Mouse (Mus musculus) heart, postnatal 25 days (tissue): ENCODE measurements around the gene Scaf4. TPM values are rescaled to one million over a fixed set of nuclear protein-coding genes. Genes with fewer than 3 reads are reported as not detected.

Source experiments
- DNase-seq: peaks from one replicate; pipeline ENCODE4 v3.0.0; 2022; ENCODE audit warnings: low spot score
- intact Hi-C: fragments of 180-260 bp; cut with DNase I; formaldehyde crosslinking; loops from one replicate; pipeline ENCODE4 v1.15.1; 2025
- total RNA-seq, 2 experiments: library from RNA; stranded (reverse); gene quantifications; 2 replicates each; pipeline ENCODE4 v1.2.3; 2021

The Scaf4 gene
- total RNA-seq, 2 experiments from 2014 or later: 17.5 to 21.8 TPM

DNA sequence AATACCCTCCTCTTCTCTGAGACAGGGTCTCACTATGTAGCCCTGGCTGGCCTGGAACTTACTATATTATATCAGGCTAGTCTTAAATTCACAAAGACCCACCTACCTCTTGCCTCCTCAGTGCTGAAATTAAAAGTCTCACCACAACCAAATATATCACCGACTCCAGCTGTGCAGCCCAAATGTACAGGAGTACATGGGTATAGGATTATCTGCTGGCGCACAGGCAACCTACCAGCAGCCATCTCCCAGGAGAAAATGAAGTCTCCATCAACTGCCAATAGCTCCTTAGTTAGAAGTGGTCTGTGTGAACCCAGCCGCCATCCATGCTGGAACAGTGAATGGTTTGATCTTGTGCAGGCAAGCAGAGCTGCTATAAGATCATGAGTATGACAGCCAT is 105.9 kb downstream of the Scaf4 start:
- DNase-seq: no peak
- intact Hi-C loops: no loop called here

DNA sequence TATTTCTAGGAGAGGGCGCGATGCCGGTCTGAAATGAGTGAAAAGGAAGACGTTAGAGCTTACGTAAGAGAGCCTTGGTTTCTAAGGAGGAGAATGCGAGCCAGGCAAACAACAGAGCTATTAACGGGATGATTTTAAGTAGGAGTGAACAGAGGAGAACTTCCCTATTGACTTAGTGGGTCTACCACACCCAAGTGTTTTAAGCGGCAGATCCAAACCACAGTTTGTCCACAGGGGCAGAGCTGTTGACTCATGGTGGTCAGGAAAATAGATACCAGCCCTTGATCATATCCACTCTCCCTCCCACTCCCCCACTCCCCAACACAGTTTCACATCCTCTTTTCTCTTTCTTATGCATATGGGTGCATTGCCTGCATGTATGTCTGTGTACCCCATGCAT is 106.9 kb downstream of the Scaf4 start:
- intact Hi-C loops: no loop called here
- DNase-seq: no peak

DNA sequence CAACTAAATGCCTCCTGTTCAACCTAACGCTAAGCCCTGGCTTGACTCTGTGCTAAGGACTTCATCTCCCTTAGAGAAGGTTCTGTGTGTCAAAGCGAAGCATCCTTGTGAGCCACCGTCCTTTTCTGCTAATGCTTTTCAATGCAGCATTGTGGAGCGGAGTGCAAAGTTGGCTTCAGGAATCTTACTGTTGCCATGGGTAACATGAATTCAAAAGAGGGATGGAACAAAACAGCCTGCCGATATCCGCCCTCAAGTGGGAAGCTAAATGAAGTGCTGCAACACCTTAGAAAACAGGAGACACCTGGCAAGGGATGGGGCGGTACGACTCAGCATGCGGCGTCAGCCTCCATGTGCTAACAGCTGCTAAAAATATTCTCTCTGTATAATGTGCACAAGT is 107.8 kb downstream of the Scaf4 start:
- intact Hi-C loops: no loop called here
- no peak for DNase-seq

Other genes starting within 250 kb of the Scaf4 start
- 1 to 10 TPM; 6.7 to 7.8 TPM for gene Tiam1, start 140.7 kb downstream of the Scaf4 start, total RNA-seq
- 100 to 1,000 TPM; 445 to 458 TPM for gene Sod1, start 63.7 kb downstream of the Scaf4 start, total RNA-seq
- gene Hunk, start 101.5 kb upstream of the Scaf4 start, total RNA-seq: 1 to 10 TPM in 1 of 2 experiments, under 1 TPM in 1; 0.50 to 1.1 TPM